Mouse (Mus musculus) heart, postnatal 0 days (tissue): ENCODE data around the gene Abca4. TPM values are rescaled to one million over a fixed set of nuclear protein-coding genes. Genes with fewer than 3 reads are reported as not detected.

Experiments used
- ATAC-seq: fragments of 200-750 bp; cut with Nextera tagmentation; 2 replicates; pipeline ENCODE4 v1.8.0; 2017; ENCODE audit warnings: low read depth, moderate number of reproducible peaks, moderate library complexity; ENCODE audit not compliant: insufficient read depth
- DNase-seq: peaks from one replicate; pipeline ENCODE4 v3.0.0-alpha.2; 2016; ENCODE audit warnings: low spot score
- H3K27ac ChIP-seq: fragments of 300-500 bp; sonication (generic); 2 replicates; pipeline ENCODE4 v1.5.1; 2014; ENCODE audit warnings: low read depth, mild to moderate bottlenecking
- H3K27me3 ChIP-seq: fragments of 300-500 bp; sonication (generic); 2 replicates; pipeline ENCODE4 v1.6.1; 2014; ENCODE audit warnings: low read length, mixed read lengths; ENCODE audit not compliant: control insufficient read depth, insufficient read depth
- H3K36me3 ChIP-seq: fragments of 300-500 bp; sonication (generic); replicated peaks from 2 replicates; pipeline ENCODE4 v1.6.1; 2014; ENCODE audit warnings: low read length, mixed read lengths; ENCODE audit not compliant: control insufficient read depth, insufficient read depth
- H3K4me1 ChIP-seq: fragments of 300-500 bp; sonication (generic); 2 replicates; pipeline ENCODE4 v1.6.1; 2014; ENCODE audit warnings: antibody characterized with exemption; ENCODE audit not compliant: control insufficient read depth, insufficient read depth
- H3K4me2 ChIP-seq: fragments of 300-500 bp; sonication (generic); 2 replicates; pipeline ENCODE4 v1.6.1; 2014; ENCODE audit warnings: low read depth, mild to moderate bottlenecking, low read length, moderate library complexity
- H3K4me3 ChIP-seq: fragments of 300-500 bp; sonication (generic); 2 replicates; pipeline ENCODE4 v1.5.1; 2014; ENCODE audit warnings: low read depth, low read length
- H3K9ac ChIP-seq: fragments of 300-500 bp; sonication (generic); replicated peaks from 2 replicates; pipeline ENCODE4 v1.6.1; 2014; ENCODE audit warnings: low read depth, low read length, mixed read lengths
- H3K9me3 ChIP-seq: fragments of 300-500 bp; sonication (generic); replicated peaks from 2 replicates; pipeline ENCODE4 v1.6.1; 2016; ENCODE audit warnings: low read length; ENCODE audit not compliant: control insufficient read depth
- CTCF ChIP-seq: IDR thresholded peaks from 2 replicates; pipeline ENCODE4 v1.5.1; 2016; ENCODE audit warnings: antibody characterized with exemption, control low read depth, low read depth
- EP300 ChIP-seq: IDR thresholded peaks from 2 replicates; pipeline ENCODE4 v1.6.1; 2016; ENCODE audit warnings: antibody characterized with exemption, low read depth
- WGBS: fragments of 180-500 bp; shearing (Covaris S2); extraction: QIAGEN DNeasy Blood & Tissue Kit; methylation state at CpG from one replicate; pipeline ENCODE4 v1.1.7; 2014; 5-methylcytosine and 5-hydroxymethylcytosine counted together
- polyA plus RNA-seq: library from polyadenylated mRNA; unstranded; fragments of >200 nt; fragmentation: Nextera tagmentation; extraction: Ambion mirVana; gene quantifications from 2 replicates; pipeline ENCODE4 v1.2.1, GENCODE M21; 2015
- total RNA-seq: library from RNA; depleted of rRNA; stranded (reverse); fragments of >200 nt; gene quantifications from 2 replicates; pipeline ENCODE4 v1.2.3, GENCODE M21; 2014; ENCODE audit warnings: low replicate concordance

Gene Abca4
- total and polyA plus RNA-seq, 2 experiments from 2014 or later = 5.7 to 21.9 TPM

- H3K4me1 ChIP-seq = no peaks in the 10 kb centered on the region
- H3K4me3 ChIP-seq = no peak overlapping the region
- TF ChIP-seq CTCF (no peak), EP300 (no peak)
- H3K36me3 ChIP-seq = peaks cover 80% of the 10 kb centered on the region
- ATAC-seq = no peak
- H3K27ac ChIP-seq = no peak overlapping the region
- no peak overlapping the region for H3K9ac ChIP-seq
- no peak for DNase-seq
- WGBS = 71% methylated on average over 5 of the region's 5 CpGs
- H3K9me3 ChIP-seq = no peaks in the 10 kb centered on the region
- no peaks in the 10 kb centered on the region for H3K27me3 ChIP-seq
- H3K4me2 ChIP-seq = no peak overlapping the region
Measured at GRCm38 (mm10) chr3:122010292-122010691, 34.0 kb upstream of the Abca4 start.

- H3K4me3 ChIP-seq = no peak overlapping the region
- H3K27me3 ChIP-seq = no peaks in the 10 kb centered on the region
- H3K9me3 ChIP-seq = no peaks in the 10 kb centered on the region
- ATAC-seq = no peak
- H3K9ac ChIP-seq = no peak overlapping the region
- no peak for TF ChIP-seq CTCF
- TF ChIP-seq EP300 = no peak
- no peak overlapping the region for H3K4me2 ChIP-seq
- H3K36me3 ChIP-seq = peaks cover 83% of the 10 kb centered on the region
- DNase-seq = no peak
- no peak overlapping the region for H3K27ac ChIP-seq
- H3K4me1 ChIP-seq = no peaks in the 10 kb centered on the region
- 83% methylated on average over 1 of the region's 1 CpGs for whole genome bisulfite sequencing
Measured at GRCm38 (mm10) chr3:122012464-122012863, 31.8 kb upstream of the Abca4 start.

GRCm38 (mm10) chr3:122018421-122018820 lies 25.8 kb upstream of the Abca4 start:
- Histone ChIP-seq H3K9me3 (no peaks in the 10 kb centered on the region), H3K36me3 (peaks cover 40% of the 10 kb centered on the region), H3K4me1 (no peaks in the 10 kb centered on the region), H3K4me3 (no peak overlapping the region), H3K9ac (no peak overlapping the region), H3K4me2 (no peak overlapping the region), H3K27ac (no peak overlapping the region), H3K27me3 (no peaks in the 10 kb centered on the region)
- ATAC-seq (no peak), DNase-seq (no peak)
- no peak for TF ChIP-seq CTCF
- TF ChIP-seq EP300 = no peak
- 93% methylated on average over 7 of the region's 7 CpGs for WGBS

- H3K4me2 ChIP-seq = no peak overlapping the region
- ATAC-seq (no peak; the same call in 1 of the 2 replicates), DNase-seq (no peak)
- no peaks in the 10 kb centered on the region for H3K27me3 ChIP-seq
- no peaks in the 10 kb centered on the region for H3K9me3 ChIP-seq
- WGBS = 92% methylated on average over 5 of the region's 5 CpGs
- no peak overlapping the region for H3K9ac ChIP-seq
- peaks cover 35% of the 10 kb centered on the region for H3K36me3 ChIP-seq
- H3K27ac ChIP-seq = no peak overlapping the region
- H3K4me1 ChIP-seq = no peaks in the 10 kb centered on the region
- H3K4me3 ChIP-seq = no peak overlapping the region
- no peak for TF ChIP-seq CTCF
- no peak for TF ChIP-seq EP300
Measured at GRCm38 (mm10) chr3:122019159-122019558, 25.1 kb upstream of the Abca4 start.

GRCm38 (mm10) chr3:122021029-122021652 lies 23.1 kb upstream of the Abca4 start:
- H3K9me3 ChIP-seq = no peaks in the 10 kb centered on the region
- no peak overlapping the region for H3K4me3 ChIP-seq
- no peak overlapping the region for H3K4me2 ChIP-seq
- DNase-seq (no peak), ATAC-seq (no peak)
- WGBS = 88% methylated on average over 8 of the region's 8 CpGs
- H3K9ac ChIP-seq = no peak overlapping the region
- peaks cover 21% of the 10 kb centered on the region for H3K36me3 ChIP-seq
- no peaks in the 10 kb centered on the region for H3K27me3 ChIP-seq
- H3K27ac ChIP-seq = no peak overlapping the region
- peaks cover under 1% of the 10 kb centered on the region; the same call in 1 of the 2 replicates for H3K4me1 ChIP-seq
- TF ChIP-seq EP300 (no peak), CTCF (no peak)

GRCm38 (mm10) chr3:122022355-122022754 lies 21.9 kb upstream of the Abca4 start:
- H3K9me3 ChIP-seq = no peaks in the 10 kb centered on the region
- H3K4me3 ChIP-seq = no peak overlapping the region
- H3K4me1 ChIP-seq = peaks cover 9% of the 10 kb centered on the region; the same call in 1 of the 2 replicates
- ATAC-seq = no peak
- H3K27ac ChIP-seq = no peak overlapping the region
- peaks cover 9% of the 10 kb centered on the region for H3K36me3 ChIP-seq
- TF ChIP-seq EP300 = no peak
- TF ChIP-seq CTCF = no peak
- no peak for DNase-seq
- H3K4me2 ChIP-seq = no peak overlapping the region
- no peak overlapping the region for H3K9ac ChIP-seq
- WGBS = 71% methylated on average over 3 of the region's 3 CpGs
- H3K27me3 ChIP-seq = no peaks in the 10 kb centered on the region
